Mouse (Mus musculus): ENCODE data around the gene Hbq1b. TPM values are rescaled to one million over a fixed set of nuclear protein-coding genes. Genes with fewer than 3 reads are reported as not detected.
"Not testable (repeated sequence)": the region's sequence is repeated elsewhere in the genome, so short reads cannot be mapped to it uniquely, and the experiment has no call there.

Hbq1b gene
- polyA plus RNA-seq (2016; fragmentation: Nextera tagmentation; extraction: Ambion mirVana): 2.4 TPM in 2 replicates

- peaks cover 15% of the 10 kb centered on the region for H3K27me3 ChIP-seq
- 0 out of 2 replicates have a peak within 1 kb of the TSS, but pooled peaks have one; percentile 31 for H3K27ac ChIP-seq
- not testable (repeated sequence) for H3K9me3 ChIP-seq; H3K9ac ChIP-seq; H3K36me3 ChIP-seq (replicated peaks); H3K4me1 ChIP-seq
- peak within 1 kb of the TSS; percentile 25 for H3K4me3 ChIP-seq (replicated peaks)
- 24% methylated on average over 32 of the region's 33 CpGs for WGBS
- H3K4me2 ChIP-seq: peak within 1 kb of the TSS; percentile 51
- ATAC-seq (ENCODE audit: low FRiP score): peak; percentile 77; the same call in 1 of the 2 replicates
Observed at GRCm38 (mm10) chr11:32286695-32287492, at the start of gene Hbq1b. Hbq1b (plus strand) TSS chr11:32286965.

DNA sequence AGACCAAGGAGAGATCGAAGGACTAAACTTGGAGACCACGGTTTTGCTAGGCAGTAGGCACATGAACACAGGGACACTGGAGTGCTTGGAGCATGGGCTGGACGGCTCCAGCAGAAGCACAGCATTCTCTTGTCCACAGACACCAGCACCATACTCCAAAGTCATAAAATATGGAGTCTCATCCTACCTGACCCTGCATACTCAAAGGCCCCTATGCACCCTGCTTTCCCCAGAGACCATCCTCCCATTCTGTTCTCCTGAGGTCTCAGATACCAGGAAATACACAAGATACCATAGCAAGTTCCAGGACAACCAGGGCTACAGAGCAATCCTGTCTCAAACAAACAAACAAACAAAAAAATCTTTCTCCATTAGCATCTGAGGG lies 49.4 kb upstream of the Hbq1b start:
- Histone ChIP-seq H3K4me1 (peaks cover 7% of the 10 kb centered on the region; the same call in 1 of the 2 replicates), H3K4me2 (no peak overlapping the region), H3K27me3 (no peaks in the 10 kb centered on the region), H3K4me3 (replicated peaks) (no peak overlapping the region), H3K27ac (no peak overlapping the region), H3K36me3 (replicated peaks) (peaks cover 69% of the 10 kb centered on the region), H3K9me3 (no peaks in the 10 kb centered on the region), H3K9ac (no peak overlapping the region)
- no peak for ATAC-seq (ENCODE audit: low FRiP score)
- WGBS: 91% methylated on average over 3 of the region's 3 CpGs

- H3K27me3 ChIP-seq: no peaks in the 10 kb centered on the region
- no peak overlapping the region for H3K27ac ChIP-seq
- H3K4me1 ChIP-seq: peaks cover 7% of the 10 kb centered on the region; the same call in 1 of the 2 replicates
- 71% methylated on average over 5 of the region's 5 CpGs for WGBS
- H3K9ac ChIP-seq: no peak overlapping the region
- no peaks in the 10 kb centered on the region for H3K9me3 ChIP-seq
- ATAC-seq (ENCODE audit: low FRiP score): peak; percentile 59; the same call in 1 of the 2 replicates
- no peak overlapping the region for H3K4me2 ChIP-seq
- peaks cover 63% of the 10 kb centered on the region for H3K36me3 ChIP-seq (replicated peaks)
- no peak overlapping the region for H3K4me3 ChIP-seq (replicated peaks)
Observed at GRCm38 (mm10) chr11:32238093-32238860, 48.5 kb upstream of the Hbq1b start.

DNA sequence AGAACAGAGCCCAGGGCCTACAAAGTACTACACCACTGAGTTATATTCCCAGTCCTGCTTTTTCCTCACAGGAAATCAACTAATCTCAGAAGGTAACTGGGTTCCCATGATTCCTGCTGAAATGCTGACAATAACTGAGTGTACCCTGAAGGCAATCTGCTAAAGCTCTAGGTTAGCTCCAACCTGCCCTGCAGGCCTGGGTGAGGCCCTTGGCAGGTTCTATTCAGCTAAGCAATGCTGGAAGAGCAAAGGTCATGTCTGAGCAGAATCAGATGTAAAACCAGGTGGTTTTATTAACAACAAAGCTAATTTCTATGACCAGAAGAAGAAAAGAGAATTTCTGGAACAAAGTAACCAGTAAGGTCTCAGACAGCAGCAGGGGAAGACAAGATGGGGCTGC lies 45.4 kb upstream of the Hbq1b start:
- no peak for ATAC-seq (ENCODE audit: low FRiP score)
- Histone ChIP-seq H3K9ac (no peak overlapping the region), H3K27ac (no peak overlapping the region), H3K4me2 (no peak overlapping the region), H3K36me3 (replicated peaks) (peaks cover 64% of the 10 kb centered on the region), H3K27me3 (no peaks in the 10 kb centered on the region), H3K4me1 (peaks cover 1% of the 10 kb centered on the region; the same call in 1 of the 2 replicates), H3K4me3 (replicated peaks) (no peak overlapping the region), H3K9me3 (no peaks in the 10 kb centered on the region)

- peaks cover 66% of the 10 kb centered on the region for H3K36me3 ChIP-seq (replicated peaks)
- ATAC-seq (ENCODE audit: low FRiP score): no peak
Observed at GRCm38 (mm10) chr11:32242209-32242608, 44.6 kb upstream of the Hbq1b start.

GRCm38 (mm10) chr11:32243205-32243955 lies 43.4 kb upstream of the Hbq1b start:
- no peak overlapping the region for H3K9ac ChIP-seq
- H3K4me3 ChIP-seq (replicated peaks): no peak overlapping the region
- 81% methylated on average over 7 of the region's 7 CpGs for WGBS
- no peak for ATAC-seq (ENCODE audit: low FRiP score)
- H3K4me1 ChIP-seq: no peaks in the 10 kb centered on the region
- no peaks in the 10 kb centered on the region for H3K9me3 ChIP-seq
- H3K4me2 ChIP-seq: no peak overlapping the region
- peaks cover 75% of the 10 kb centered on the region for H3K36me3 ChIP-seq (replicated peaks)
- H3K27me3 ChIP-seq: no peaks in the 10 kb centered on the region
- peak overlapping the region; percentile 2; the same call in 1 of the 2 replicates for H3K27ac ChIP-seq

More at GRCm38 (mm10) chr11:32242209-32242608, 44.6 kb upstream of the Hbq1b start:
- H3K4me3 ChIP-seq (replicated peaks): no peak overlapping the region
- no peak overlapping the region for H3K9ac ChIP-seq
- no peaks in the 10 kb centered on the region for H3K9me3 ChIP-seq
- H3K27ac ChIP-seq: no peak overlapping the region
- no peaks in the 10 kb centered on the region for H3K27me3 ChIP-seq
- WGBS: 91% methylated on average over 3 of the region's 3 CpGs
- H3K4me2 ChIP-seq: no peak overlapping the region
- no peaks in the 10 kb centered on the region for H3K4me1 ChIP-seq

GRCm38 (mm10) chr11:32244064-32244463 lies 42.7 kb upstream of the Hbq1b start:
- Histone ChIP-seq H3K27ac (no peak overlapping the region), H3K36me3 (replicated peaks) (peaks cover 72% of the 10 kb centered on the region), H3K4me3 (replicated peaks) (no peak overlapping the region), H3K9me3 (no peaks in the 10 kb centered on the region), H3K4me2 (no peak overlapping the region), H3K9ac (no peak overlapping the region), H3K4me1 (no peaks in the 10 kb centered on the region), H3K27me3 (no peaks in the 10 kb centered on the region)
- ATAC-seq (ENCODE audit: low FRiP score): no peak
- 96% methylated on average over 3 of the region's 3 CpGs for WGBS

GRCm38 (mm10) chr11:32244617-32245016 lies 42.1 kb upstream of the Hbq1b start:
- Histone ChIP-seq H3K36me3 (replicated peaks) (peaks cover 73% of the 10 kb centered on the region), H3K9ac (no peak overlapping the region), H3K27me3 (no peaks in the 10 kb centered on the region), H3K4me3 (replicated peaks) (no peak overlapping the region), H3K4me1 (no peaks in the 10 kb centered on the region), H3K4me2 (no peak overlapping the region), H3K9me3 (no peaks in the 10 kb centered on the region), H3K27ac (no peak overlapping the region)
- 97% methylated on average over 1 of the region's 1 CpGs for WGBS
- ATAC-seq (ENCODE audit: low FRiP score): no peak

- no peak overlapping the region for H3K9ac ChIP-seq
- no peaks in the 10 kb centered on the region for H3K4me1 ChIP-seq
- H3K4me3 ChIP-seq (replicated peaks): no peak overlapping the region
- ATAC-seq (ENCODE audit: low FRiP score): no peak
- WGBS: 93% methylated on average over 6 of the region's 6 CpGs
- H3K27ac ChIP-seq: no peak overlapping the region
- no peaks in the 10 kb centered on the region for H3K9me3 ChIP-seq
- no peaks in the 10 kb centered on the region for H3K27me3 ChIP-seq
- H3K4me2 ChIP-seq: no peak overlapping the region
- H3K36me3 ChIP-seq (replicated peaks): peaks cover 73% of the 10 kb centered on the region
Observed at GRCm38 (mm10) chr11:32245614-32246013, 41.2 kb upstream of the Hbq1b start.

- Histone ChIP-seq H3K27me3 (no peaks in the 10 kb centered on the region), H3K9ac (no peak overlapping the region), H3K4me1 (no peaks in the 10 kb centered on the region), H3K4me3 (replicated peaks) (no peak overlapping the region), H3K36me3 (replicated peaks) (peaks cover 72% of the 10 kb centered on the region), H3K9me3 (no peaks in the 10 kb centered on the region), H3K27ac (no peak overlapping the region), H3K4me2 (no peak overlapping the region)
- no peak for ATAC-seq (ENCODE audit: low FRiP score)
Observed at GRCm38 (mm10) chr11:32247068-32247467, 39.7 kb upstream of the Hbq1b start.

DNA sequence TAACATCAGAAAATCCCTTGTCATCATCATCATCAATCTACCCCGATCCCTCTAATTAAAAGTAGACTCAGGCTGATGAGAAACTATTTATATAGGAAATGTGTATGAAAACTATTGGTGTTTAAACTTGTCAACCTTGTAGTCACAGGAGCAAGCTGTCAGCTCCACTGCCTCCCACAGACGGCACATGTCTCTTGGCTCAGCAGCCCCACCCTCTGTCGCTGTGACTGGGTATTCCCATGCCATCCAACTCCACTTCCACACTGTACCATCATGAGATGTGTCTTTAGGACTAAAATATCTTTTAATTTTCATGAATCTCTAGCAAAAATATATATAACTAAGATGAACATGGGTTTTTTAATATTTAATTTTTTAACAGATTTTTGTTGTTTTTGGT lies 38.4 kb upstream of the Hbq1b start:
- no peak for ATAC-seq (ENCODE audit: low FRiP score)
- 91% methylated on average over 3 of the region's 3 CpGs for WGBS
- Histone ChIP-seq H3K27me3 (no peaks in the 10 kb centered on the region), H3K36me3 (replicated peaks) (peaks cover 78% of the 10 kb centered on the region), H3K9me3 (no peaks in the 10 kb centered on the region), H3K9ac (no peak overlapping the region), H3K4me2 (no peak overlapping the region), H3K27ac (no peak overlapping the region), H3K4me1 (no peaks in the 10 kb centered on the region), H3K4me3 (replicated peaks) (no peak overlapping the region)

Measured in forebrain, embryonic 12.5 days (tissue).